Mouse (Mus musculus): ENCODE results near the gene Pth2. TPM values are rescaled to one million over a fixed set of nuclear protein-coding genes. Genes with fewer than 3 reads are reported as not detected.

Gene Pth2
- total RNA-seq, 2 experiments from 2014 or later = not detected

- no peak for DNase-seq (ENCODE audit: extremely low spot score in 1 of 2, low spot score in 1 of 2)
These were observed 48.3 kb downstream of the Pth2 start for GRCm38 (mm10) chr7:45229046-45229445.

- no peak for DNase-seq (ENCODE audit: extremely low spot score in 1 of 2, low spot score in 1 of 2)
These were observed 48.8 kb downstream of the Pth2 start for GRCm38 (mm10) chr7:45229459-45230203.

- DNase-seq (ENCODE audit: extremely low spot score in 1 of 2, low spot score in 1 of 2) = no peak
These were observed 50.4 kb downstream of the Pth2 start for GRCm38 (mm10) chr7:45231192-45231591.

Small RNA genes lying within 50 kb of the gene (microRNA-seq; reads per million reads assigned to microRNA genes)
- 3.2 to 4.2 reads per million in 2 experiments for gene Mir7055

Other genes starting within 250 kb of the Pth2 start
- gene Tsks, start 237.8 kb upstream of the Pth2 start, total RNA-seq (2021) = 1 to 10 TPM in 1 of 2 experiments, under 1 TPM in 1; 0.73 to 1.0 TPM
- gene Cpt1c, start 206.1 kb upstream of the Pth2 start, total RNA-seq (2021) = 100 to 1,000 TPM; 117 to 128 TPM
- gene Prmt1, start 194.4 kb upstream of the Pth2 start, total RNA-seq (2021) = 100 to 1,000 TPM; 161 to 174 TPM
- 10 to 100 TPM; 39.5 to 40.1 TPM for gene Irf3, start 183.3 kb upstream of the Pth2 start, total RNA-seq (2021)
- gene Bcl2l12, start 182.3 kb upstream of the Pth2 start, total RNA-seq (2021) = 1 to 10 TPM; 1.9 to 3.4 TPM
- 100 to 1,000 TPM; 151 to 156 TPM for gene Scaf1, start 164.6 kb upstream of the Pth2 start, total RNA-seq (2021)
- gene Rras, start 163.0 kb upstream of the Pth2 start, total RNA-seq (2021) = 10 to 100 TPM; 11.7 to 12.3 TPM
- gene Prr12, start 128.1 kb upstream of the Pth2 start, total RNA-seq (2021) = 10 to 100 TPM; 67.9 to 81.7 TPM
- 10 to 100 TPM; 49.8 to 59.4 TPM for gene Nosip, start 118.6 kb upstream of the Pth2 start, total RNA-seq (2021)
- 1 to 10 TPM; 5.6 to 6.6 TPM for gene Prrg2, start 118.3 kb upstream of the Pth2 start, total RNA-seq (2021)
- gene Rcn3, start 88.8 kb upstream of the Pth2 start, total RNA-seq (2021) = 1 to 10 TPM; 9.6 to 9.7 TPM
- gene Fcgrt, start 77.1 kb upstream of the Pth2 start, total RNA-seq (2021) = 10 to 100 TPM; 18.1 to 21.0 TPM
- gene Rps11, start 56.6 kb upstream of the Pth2 start, total RNA-seq (2021) = 100 to 1,000 TPM; 418 to 465 TPM
- gene Rpl13a, start 52.2 kb upstream of the Pth2 start, total RNA-seq (2021) = 100 to 1,000 TPM; 765 to 826 TPM
- not detected for gene Gm45713, start 44.8 kb upstream of the Pth2 start, total RNA-seq (2021)
- gene Flt3l, start 44.6 kb upstream of the Pth2 start, total RNA-seq (2021) = 1 to 10 TPM; 4.5 to 8.2 TPM
- gene Pih1d1, start 26.7 kb upstream of the Pth2 start, total RNA-seq (2021) = 10 to 100 TPM; 43.2 to 47.0 TPM
- gene Aldh16a1, start 26.4 kb upstream of the Pth2 start, total RNA-seq (2021) = 10 to 100 TPM; 10.9 to 13.6 TPM
- gene Slc17a7, start 17.0 kb upstream of the Pth2 start, total RNA-seq (2021) = 1,000 to 10,000 TPM; 1,494 to 1,551 TPM
- gene Gfy, start 1.4 kb upstream of the Pth2 start, total RNA-seq (2021) = under 1 TPM in 1 of 2 experiments, not detected in 1; 0.26 TPM
- gene Ccdc155, start 23.9 kb downstream of the Pth2 start, total RNA-seq (2021) = 1 to 10 TPM; 2.4 to 2.9 TPM
- gene Dkkl1, start 31.2 kb downstream of the Pth2 start, total RNA-seq (2021) = 1 to 10 TPM; 1.2 to 2.4 TPM
- 1 to 10 TPM; 4.7 to 5.5 TPM for gene Tead2, start 34.8 kb downstream of the Pth2 start, total RNA-seq (2021)
- gene Cd37, start 58.1 kb downstream of the Pth2 start, total RNA-seq (2021) = 1 to 10 TPM; 3.1 to 5.7 TPM
- 1 to 10 TPM; 1.6 to 2.2 TPM for gene Slc6a16, start 60.1 kb downstream of the Pth2 start, total RNA-seq (2021)
- gene Slc6a21, start 96.5 kb downstream of the Pth2 start, total RNA-seq (2021) = not detected
- 10 to 100 TPM; 14.1 to 18.5 TPM for gene Trpm4, start 152.8 kb downstream of the Pth2 start, total RNA-seq (2021)
- under 1 TPM in 1 of 2 experiments, not detected in 1; 0.17 TPM for gene Hrc, start 154.3 kb downstream of the Pth2 start, total RNA-seq (2021)
- 100 to 1,000 TPM; 129 to 134 TPM for gene Ppfia3, start 186.0 kb downstream of the Pth2 start, total RNA-seq (2021)
- 100 to 1,000 TPM; 151 to 155 TPM for gene Lin7b, start 189.6 kb downstream of the Pth2 start, total RNA-seq (2021)
- gene Snrnp70, start 214.7 kb downstream of the Pth2 start, total RNA-seq (2021) = 100 to 1,000 TPM; 288 to 443 TPM
- gene Kcna7, start 224.7 kb downstream of the Pth2 start, total RNA-seq (2021) = not detected
- under 1 TPM in 1 of 2 experiments, not detected in 1; 0.22 TPM for gene Ntf5, start 232.7 kb downstream of the Pth2 start, total RNA-seq (2021)
- gene Lhb, start 239.8 kb downstream of the Pth2 start, total RNA-seq (2021) = under 1 TPM in 1 of 2 experiments, not detected in 1; 0.57 TPM

Data from layer of hippocampus, postnatal 25 days (tissue).